Mouse (Mus musculus) myocyte (in vitro differentiated cells): ENCODE measurements around the gene Zic1. TPM values are rescaled to one million over a fixed set of nuclear protein-coding genes. Genes with fewer than 3 reads are reported as not detected.

Source experiments
- H3K27me3 ChIP-seq: one replicate; pipeline ENCODE4 v1.6.1; 2011; ENCODE audit not compliant: control insufficient read depth, insufficient read depth, insufficient read length
- H3K36me3 ChIP-seq: one replicate; pipeline ENCODE4 v1.6.1; 2011; ENCODE audit not compliant: control insufficient read depth, insufficient read depth
- H3K4me2 ChIP-seq: one replicate; pipeline ENCODE4 v1.6.1; 2011; ENCODE audit warnings: low read depth, control low read depth
- H3K4me3 ChIP-seq: one replicate; pipeline ENCODE4 v1.5.1; 2011; ENCODE audit warnings: mild to moderate bottlenecking, control low read depth, moderate library complexity
- H3K79me2 ChIP-seq: one replicate; pipeline ENCODE4 v1.6.1; 2011; ENCODE audit not compliant: control insufficient read depth, insufficient read depth
- H3ac ChIP-seq: one replicate; pipeline ENCODE4 v1.6.1; 2011; ENCODE audit not compliant: control insufficient read depth, insufficient read length
- CEBPB ChIP-seq: IDR thresholded peaks from 2 replicates; pipeline ENCODE4 v1.6.1; 2011; ENCODE audit warnings: mild to moderate bottlenecking, moderate library complexity; ENCODE audit not compliant: poor library complexity, insufficient read depth, severe bottlenecking
- E2F4 ChIP-seq: IDR thresholded peaks from one replicate; pipeline ENCODE4 v1.6.1; 2011; ENCODE audit warnings: mild to moderate bottlenecking, control low read depth, moderate library complexity; ENCODE audit not compliant: insufficient read depth
- MAX ChIP-seq: IDR thresholded peaks from one replicate; pipeline ENCODE4 v1.6.1; 2011; ENCODE audit warnings: low read depth, mild to moderate bottlenecking, control low read depth
- MYOD1 ChIP-seq, 3 experiments: IDR thresholded peaks; one replicate each; pipeline ENCODE4 v1.6.1; 2011; ENCODE audit warnings: control low read depth in 2 of 3, low read depth in 2 of 3, mild to moderate bottlenecking in 2 of 3, moderate library complexity in 1 of 3; ENCODE audit not compliant: insufficient read length in 2 of 3, control insufficient read depth in 1 of 3
- MYOG ChIP-seq, 3 experiments: IDR thresholded peaks; one replicate each; pipeline ENCODE4 v1.6.1; 2011; ENCODE audit warnings: control low read depth in 2 of 3, low read depth in 2 of 3, mild to moderate bottlenecking in 2 of 3; ENCODE audit not compliant: insufficient read length in 2 of 3, control insufficient read depth in 1 of 3, insufficient read depth in 1 of 3
- POLR2A ChIP-seq: IDR thresholded peaks from one replicate; pipeline ENCODE4 v1.6.1; 2011; ENCODE audit warnings: low read depth, mild to moderate bottlenecking, control low read depth, moderate library complexity; ENCODE audit not compliant: insufficient read length
- POLR2AphosphoS2 ChIP-seq: IDR thresholded peaks from one replicate; pipeline ENCODE4 v1.6.1; 2011; ENCODE audit warnings: low read depth, control low read depth; ENCODE audit not compliant: insufficient read length
- REST ChIP-seq: IDR thresholded peaks from one replicate; pipeline ENCODE4 v1.6.1; 2011; ENCODE audit warnings: mild to moderate bottlenecking, control low read depth, moderate library complexity; ENCODE audit not compliant: insufficient read depth, insufficient read length
- SRF ChIP-seq: IDR thresholded peaks from one replicate; pipeline ENCODE4 v1.6.1; 2011; ENCODE audit warnings: low read depth; ENCODE audit not compliant: control insufficient read depth, insufficient read length
- TCF12 ChIP-seq: IDR thresholded peaks from one replicate; pipeline ENCODE4 v1.6.1; 2011; ENCODE audit warnings: mild to moderate bottlenecking, control low read depth; ENCODE audit not compliant: poor library complexity, insufficient read depth, severe bottlenecking
- TCF3 ChIP-seq: IDR thresholded peaks from one replicate; pipeline ENCODE4 v1.6.1; 2011; ENCODE audit warnings: low read depth, control low read depth; ENCODE audit not compliant: insufficient read length
- USF1 ChIP-seq: IDR thresholded peaks from one replicate; pipeline ENCODE4 v1.6.1; 2011; ENCODE audit warnings: low read depth, mild to moderate bottlenecking, control low read depth, moderate library complexity
- polyA plus RNA-seq: library from polyadenylated mRNA; unstranded; fragments of >200 nt; fragmentation: generic; extraction: Trizol; gene quantifications from one replicate; pipeline ENCODE4 v1.2.1, GENCODE M21; 2012; ENCODE audit warnings: missing spikeins

Zic1 gene
- polyA plus RNA-seq, 1 experiment = 5.4 TPM

- H3K36me3 ChIP-seq = no peaks in the 10 kb centered on the region
- H3K4me2 ChIP-seq = peak overlapping the region; percentile 27
- TF ChIP-seq SRF (no peak), MYOG (IDR thresholded peaks at IDR 0.05; ENCODE audit: control insufficient read depth in 1 of 3, insufficient read depth in 1 of 3, insufficient read length in 2 of 3, low read depth in 2 of 3) (no peak), TCF12 (no peak), E2F4 (no peak), USF1 (no peak), MYOD1 (IDR thresholded peaks at IDR 0.05; ENCODE audit: control insufficient read depth in 1 of 3, insufficient read length in 2 of 3, low read depth in 2 of 3) (no peak), POLR2A (no peak), TCF3 (no peak), REST (no peak), CEBPB (no peak), MAX (no peak), POLR2AphosphoS2 (no peak)
- H3ac ChIP-seq = no peak overlapping the region
- no peaks in the 10 kb centered on the region for H3K79me2 ChIP-seq
- no peaks in the 10 kb centered on the region for H3K27me3 ChIP-seq
- peak overlapping the region; percentile 5 for H3K4me3 ChIP-seq
Measured at GRCm38 (mm10) chr9:91355629-91356352, 9.8 kb downstream of the Zic1 start.

DNA sequence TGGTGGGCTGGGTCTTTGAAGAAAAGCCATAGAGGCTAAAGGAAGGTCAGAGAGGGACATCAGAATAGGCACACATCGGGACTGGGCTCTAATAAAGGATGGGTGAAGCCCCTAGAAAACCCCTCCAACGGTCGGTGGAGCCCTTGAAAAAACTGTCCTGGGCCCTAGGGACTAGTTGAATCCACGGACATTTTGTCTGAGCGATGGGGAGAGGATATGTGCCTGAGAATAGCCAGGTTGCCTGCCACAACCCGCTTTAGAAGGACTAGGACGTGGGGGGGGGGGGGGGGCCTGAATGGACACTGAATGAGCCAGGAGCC lies 10.4 kb downstream of the Zic1 start:
- no peaks in the 10 kb centered on the region for H3K36me3 ChIP-seq
- H3K27me3 ChIP-seq = no peaks in the 10 kb centered on the region
- H3K79me2 ChIP-seq = no peaks in the 10 kb centered on the region
- TF ChIP-seq TCF12 (no peak), POLR2A (no peak), POLR2AphosphoS2 (no peak), USF1 (no peak), MYOD1 (IDR thresholded peaks at IDR 0.05; ENCODE audit: control insufficient read depth in 1 of 3, insufficient read length in 2 of 3, low read depth in 2 of 3) (no peak), CEBPB (no peak), REST (no peak), MAX (no peak), MYOG (IDR thresholded peaks at IDR 0.05; ENCODE audit: control insufficient read depth in 1 of 3, insufficient read depth in 1 of 3, insufficient read length in 2 of 3, low read depth in 2 of 3) (no peak), TCF3 (no peak), SRF (no peak), E2F4 (no peak)
- no peak overlapping the region for H3K4me3 ChIP-seq
- H3K4me2 ChIP-seq = no peak overlapping the region
- H3ac ChIP-seq = no peak overlapping the region

DNA sequence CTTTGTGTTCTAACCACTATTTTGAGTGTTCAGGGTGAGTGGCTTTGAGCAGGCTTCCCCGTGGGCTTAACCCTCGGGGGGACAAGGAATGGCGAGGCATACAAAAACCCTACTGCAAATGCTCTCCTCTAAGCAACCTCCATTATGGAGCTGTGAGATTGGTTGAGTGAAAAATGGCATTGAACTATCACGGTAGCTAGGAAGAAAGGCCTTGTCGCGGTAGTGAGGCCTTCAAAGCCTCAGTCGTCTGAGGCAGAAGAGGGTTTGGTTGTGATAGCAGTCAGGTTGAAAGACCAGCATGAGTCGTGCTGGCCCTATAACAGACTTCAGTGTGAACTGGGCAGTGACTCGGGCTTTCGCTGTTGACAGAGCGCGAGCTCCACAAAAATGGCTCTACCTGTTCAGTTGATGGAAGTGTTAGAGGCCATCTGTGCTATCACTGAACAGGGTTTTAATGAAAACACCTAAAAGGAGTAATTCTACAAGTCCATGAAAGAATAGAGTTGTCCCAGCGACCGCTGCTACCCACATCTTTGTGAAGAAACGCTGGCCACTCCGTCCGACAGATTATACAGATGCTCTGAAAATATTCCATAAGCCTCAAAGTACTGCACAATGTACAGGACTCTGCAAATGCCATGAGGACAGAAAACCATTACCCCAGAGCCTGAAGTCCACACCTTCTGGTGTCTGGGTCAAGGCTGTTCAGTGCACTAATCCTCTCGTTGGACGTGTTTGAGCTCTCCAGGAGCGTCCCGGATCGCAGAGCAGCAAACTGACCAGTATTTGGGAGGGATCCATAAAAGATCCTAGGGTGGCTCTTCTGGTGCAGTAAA lies 11.0 kb downstream of the Zic1 start:
- TF ChIP-seq USF1 (no peak), MYOG (IDR thresholded peaks at IDR 0.05; ENCODE audit: control insufficient read depth in 1 of 3, insufficient read depth in 1 of 3, insufficient read length in 2 of 3, low read depth in 2 of 3) (no peak), TCF3 (no peak)
- H3K36me3 ChIP-seq = no peaks in the 10 kb centered on the region
- H3ac ChIP-seq = no peak overlapping the region
- no peak overlapping the region for H3K4me2 ChIP-seq
- H3K79me2 ChIP-seq = no peaks in the 10 kb centered on the region
- no peaks in the 10 kb centered on the region for H3K27me3 ChIP-seq
- no peak overlapping the region for H3K4me3 ChIP-seq

GRCm38 (mm10) chr9:91353551-91354433 lies 11.8 kb downstream of the Zic1 start:
- H3K36me3 ChIP-seq = no peaks in the 10 kb centered on the region
- TF ChIP-seq CEBPB = no peak
- TF ChIP-seq SRF = no peak
- no peak for TF ChIP-seq POLR2A
- TF ChIP-seq MYOG (IDR thresholded peaks at IDR 0.05; ENCODE audit: control insufficient read depth in 1 of 3, insufficient read depth in 1 of 3, insufficient read length in 2 of 3, low read depth in 2 of 3) = no peak
- no peak overlapping the region for H3K4me2 ChIP-seq
- H3K27me3 ChIP-seq = no peaks in the 10 kb centered on the region
- no peak overlapping the region for H3K4me3 ChIP-seq
- no peaks in the 10 kb centered on the region for H3K79me2 ChIP-seq
- no peak overlapping the region for H3ac ChIP-seq
